Mouse (Mus musculus) heart, postnatal 0 days (tissue): ENCODE data around the gene Rac3. TPM values are rescaled to one million over a fixed set of nuclear protein-coding genes. Genes with fewer than 3 reads are reported as not detected.
A peak's percentile ranks its signal among the peaks of the same experiment; 100 is the strongest.

Source experiments
- ATAC-seq: fragments of 200-750 bp; cut with Nextera tagmentation; 2 replicates; pipeline ENCODE4 v1.8.0; 2017; ENCODE audit warnings: low read depth, moderate number of reproducible peaks, moderate library complexity; ENCODE audit not compliant: insufficient read depth
- DNase-seq: peaks from one replicate; pipeline ENCODE4 v3.0.0-alpha.2; 2016; ENCODE audit warnings: low spot score
- H3K27ac ChIP-seq: fragments of 300-500 bp; sonication (generic); 2 replicates; pipeline ENCODE4 v1.5.1; 2014; ENCODE audit warnings: low read depth, mild to moderate bottlenecking
- H3K27me3 ChIP-seq: fragments of 300-500 bp; sonication (generic); 2 replicates; pipeline ENCODE4 v1.6.1; 2014; ENCODE audit warnings: low read length, mixed read lengths; ENCODE audit not compliant: control insufficient read depth, insufficient read depth
- H3K36me3 ChIP-seq: fragments of 300-500 bp; sonication (generic); replicated peaks from 2 replicates; pipeline ENCODE4 v1.6.1; 2014; ENCODE audit warnings: low read length, mixed read lengths; ENCODE audit not compliant: control insufficient read depth, insufficient read depth
- H3K4me1 ChIP-seq: fragments of 300-500 bp; sonication (generic); 2 replicates; pipeline ENCODE4 v1.6.1; 2014; ENCODE audit warnings: antibody characterized with exemption; ENCODE audit not compliant: control insufficient read depth, insufficient read depth
- H3K4me2 ChIP-seq: fragments of 300-500 bp; sonication (generic); 2 replicates; pipeline ENCODE4 v1.6.1; 2014; ENCODE audit warnings: low read depth, mild to moderate bottlenecking, low read length, moderate library complexity
- H3K4me3 ChIP-seq: fragments of 300-500 bp; sonication (generic); 2 replicates; pipeline ENCODE4 v1.5.1; 2014; ENCODE audit warnings: low read depth, low read length
- H3K9ac ChIP-seq: fragments of 300-500 bp; sonication (generic); replicated peaks from 2 replicates; pipeline ENCODE4 v1.6.1; 2014; ENCODE audit warnings: low read depth, low read length, mixed read lengths
- H3K9me3 ChIP-seq: fragments of 300-500 bp; sonication (generic); replicated peaks from 2 replicates; pipeline ENCODE4 v1.6.1; 2016; ENCODE audit warnings: low read length; ENCODE audit not compliant: control insufficient read depth
- CTCF ChIP-seq: IDR thresholded peaks from 2 replicates; pipeline ENCODE4 v1.5.1; 2016; ENCODE audit warnings: antibody characterized with exemption, control low read depth, low read depth
- EP300 ChIP-seq: IDR thresholded peaks from 2 replicates; pipeline ENCODE4 v1.6.1; 2016; ENCODE audit warnings: antibody characterized with exemption, low read depth
- WGBS: fragments of 180-500 bp; shearing (Covaris S2); extraction: QIAGEN DNeasy Blood & Tissue Kit; methylation state at CpG from one replicate; pipeline ENCODE4 v1.1.7; 2014; 5-methylcytosine and 5-hydroxymethylcytosine counted together
- polyA plus RNA-seq: library from polyadenylated mRNA; unstranded; fragments of >200 nt; fragmentation: Nextera tagmentation; extraction: Ambion mirVana; gene quantifications from 2 replicates; pipeline ENCODE4 v1.2.1, GENCODE M21; 2015
- total RNA-seq: library from RNA; depleted of rRNA; stranded (reverse); fragments of >200 nt; gene quantifications from 2 replicates; pipeline ENCODE4 v1.2.3, GENCODE M21; 2014; ENCODE audit warnings: low replicate concordance

Gene Rac3
- total and polyA plus RNA-seq, 2 experiments from 2014 or later, result 1.4 to 12.6 TPM

DNA sequence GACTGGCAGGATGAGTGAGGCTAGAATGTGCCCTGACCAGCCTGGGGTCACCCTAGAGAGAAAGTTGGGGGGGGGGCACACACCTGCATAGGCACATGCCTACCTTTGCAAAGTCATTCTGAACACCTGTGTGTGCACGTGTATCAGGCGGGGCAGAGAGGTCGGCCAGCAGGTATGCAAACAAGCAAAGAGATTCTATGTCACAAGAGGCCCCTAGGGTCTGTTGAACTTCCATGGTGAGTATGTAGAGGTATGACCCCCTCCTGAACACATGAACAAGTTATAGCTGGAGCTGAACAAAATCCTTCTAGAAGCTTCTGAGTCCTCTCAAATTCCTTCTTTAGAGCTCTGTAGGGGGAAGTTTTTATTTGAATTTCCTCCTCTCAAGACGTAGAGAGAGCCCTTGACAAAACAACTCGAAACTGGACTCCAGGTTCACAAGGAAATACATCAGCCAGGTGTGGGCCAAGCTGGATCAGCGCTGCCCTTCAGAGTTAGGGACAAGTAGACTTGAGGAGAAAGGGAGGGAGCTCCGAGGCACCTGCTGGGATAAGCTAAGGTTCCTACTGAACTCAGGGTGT lies 22.9 kb downstream of the Rac3 start:
- no peak for TF ChIP-seq EP300
- no peak for TF ChIP-seq CTCF
- H3K27ac ChIP-seq, result no peak overlapping the region

GRCm38 (mm10) chr11:120747974-120748373 lies 26.7 kb downstream of the Rac3 start:
- H3K27ac ChIP-seq, result no peak overlapping the region
- TF ChIP-seq CTCF (no peak), EP300 (no peak)
- H3K4me2 ChIP-seq, result no peak overlapping the region
- no peak for DNase-seq
- no peak overlapping the region for H3K9ac ChIP-seq
- WGBS, result 81% methylated on average over 4 of the region's 4 CpGs
- no peak overlapping the region for H3K4me3 ChIP-seq
- H3K9me3 ChIP-seq, result no peaks in the 10 kb centered on the region
- H3K27me3 ChIP-seq, result 0 out of 2 replicates have a peak, but pooled peaks cover 3% of the 10 kb centered on the region
- H3K36me3 ChIP-seq, result no peaks in the 10 kb centered on the region
- no peak for ATAC-seq
- no peaks in the 10 kb centered on the region for H3K4me1 ChIP-seq

More for the DNA sequence above, 22.9 kb downstream of the Rac3 start:
- Histone ChIP-seq H3K9ac (no peak overlapping the region), H3K4me2 (no peak overlapping the region), H3K36me3 (no peaks in the 10 kb centered on the region), H3K4me3 (no peak overlapping the region), H3K27me3 (0 out of 2 replicates have a peak, but pooled peaks cover 3% of the 10 kb centered on the region), H3K9me3 (no peaks in the 10 kb centered on the region), H3K4me1 (no peaks in the 10 kb centered on the region)
- 66% methylated on average over 7 of the region's 7 CpGs for WGBS
- no peak for ATAC-seq
- DNase-seq, result no peak

DNA sequence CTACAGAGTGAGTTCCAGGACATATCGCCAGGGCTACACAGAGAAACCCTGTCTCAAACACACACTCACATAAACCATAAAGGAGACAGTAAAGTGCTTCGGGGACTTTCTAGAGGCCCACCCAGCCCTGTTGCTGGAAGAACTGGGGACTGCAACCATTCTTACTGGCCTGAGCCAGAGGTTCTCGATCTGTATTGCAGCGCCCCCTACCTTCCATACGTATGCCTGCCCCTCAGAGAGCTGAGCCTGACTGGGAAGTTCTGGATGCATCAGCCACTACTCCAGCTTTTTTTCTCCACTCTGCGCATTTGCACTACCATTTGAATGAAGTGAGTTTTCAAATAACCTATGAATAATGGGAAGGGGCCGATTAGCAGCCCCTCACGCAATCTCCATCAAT lies 28.2 kb downstream of the Rac3 start:
- Histone ChIP-seq H3K27ac (no peak overlapping the region), H3K36me3 (no peaks in the 10 kb centered on the region), H3K4me1 (no peaks in the 10 kb centered on the region), H3K9me3 (no peaks in the 10 kb centered on the region), H3K4me2 (no peak overlapping the region), H3K9ac (no peak overlapping the region), H3K27me3 (0 out of 2 replicates have a peak, but pooled peaks cover 3% of the 10 kb centered on the region), H3K4me3 (no peak overlapping the region)
- 51% methylated on average over 8 of the region's 8 CpGs for WGBS
- DNase-seq (no peak), ATAC-seq (no peak)
- TF ChIP-seq CTCF (peak; percentile 44), EP300 (no peak)

- no peaks in the 10 kb centered on the region for H3K27me3 ChIP-seq
- no peak overlapping the region for H3K4me3 ChIP-seq
- H3K4me1 ChIP-seq, result no peaks in the 10 kb centered on the region
- H3K36me3 ChIP-seq, result no peaks in the 10 kb centered on the region
- no peaks in the 10 kb centered on the region for H3K9me3 ChIP-seq
- H3K27ac ChIP-seq, result no peak overlapping the region
- H3K4me2 ChIP-seq, result no peak overlapping the region
- no peak overlapping the region for H3K9ac ChIP-seq
- ATAC-seq (no peak), DNase-seq (no peak)
- TF ChIP-seq EP300, result no peak
- TF ChIP-seq CTCF, result no peak
- WGBS, result 65% methylated on average over 4 of the region's 4 CpGs
These were observed 30.3 kb downstream of the Rac3 start for GRCm38 (mm10) chr11:120751606-120752005.

GRCm38 (mm10) chr11:120760236-120760635 lies 39.0 kb downstream of the Rac3 start:
- TF ChIP-seq EP300 (no peak), CTCF (no peak)
- no peak for DNase-seq
- H3K36me3 ChIP-seq, result no peaks in the 10 kb centered on the region
- H3K27ac ChIP-seq, result no peak overlapping the region
- H3K9me3 ChIP-seq, result peaks cover 13% of the 10 kb centered on the region; the same call in 1 of the 2 replicates
- peak; percentile 25; the same call in 1 of the 2 replicates for ATAC-seq
- no peak overlapping the region for H3K4me2 ChIP-seq
- H3K4me1 ChIP-seq, result peaks cover 6% of the 10 kb centered on the region
- H3K4me3 ChIP-seq, result no peak overlapping the region
- no peak overlapping the region for H3K9ac ChIP-seq
- peaks cover 4% of the 10 kb centered on the region; the same call in 1 of the 2 replicates for H3K27me3 ChIP-seq
- 58% methylated on average over 9 of the region's 9 CpGs for WGBS
